Mouse (Mus musculus) forebrain, embryonic 14.5 days (tissue): ENCODE measurements around the gene Dimt1. TPM values are rescaled to one million over a fixed set of nuclear protein-coding genes. Genes with fewer than 3 reads are reported as not detected.
A peak's percentile ranks its signal among the peaks of the same experiment; 100 is the strongest.

Experiments used
- ATAC-seq: fragments of 200-750 bp; cut with Nextera tagmentation; 2 replicates; pipeline ENCODE4 v1.8.0; 2017; ENCODE audit warnings: mild to moderate bottlenecking, moderate library complexity
- DNase-seq: peaks from one replicate; pipeline ENCODE4 v3.0.0-alpha.2; 2015; ENCODE audit warnings: low spot score
- H3K27ac ChIP-seq: fragments of 300-500 bp; sonication (generic); 2 replicates; pipeline ENCODE4 v1.5.1; 2014; ENCODE audit warnings: low read depth, mild to moderate bottlenecking, control low read depth, low read length, moderate library complexity
- H3K27me3 ChIP-seq: fragments of 300-500 bp; sonication (generic); replicated peaks from 2 replicates; pipeline ENCODE4 v1.6.1; 2014; ENCODE audit warnings: low read length, control low read depth, mixed read lengths; ENCODE audit not compliant: control insufficient read depth, insufficient read depth
- H3K36me3 ChIP-seq: fragments of 300-500 bp; sonication (generic); 2 replicates; pipeline ENCODE4 v1.6.1; 2014; ENCODE audit warnings: low read length, control low read depth; ENCODE audit not compliant: control insufficient read depth, insufficient read depth
- H3K4me1 ChIP-seq: fragments of 300-500 bp; sonication (generic); 2 replicates; pipeline ENCODE4 v1.6.1; 2014; ENCODE audit warnings: antibody characterized with exemption, low read length, control low read depth; ENCODE audit not compliant: control insufficient read depth, insufficient read depth
- H3K4me2 ChIP-seq: fragments of 300-500 bp; sonication (generic); 2 replicates; pipeline ENCODE4 v1.6.1; 2014; ENCODE audit warnings: mild to moderate bottlenecking, control low read depth, low read length
- H3K4me3 ChIP-seq: fragments of 300-500 bp; sonication (generic); 2 replicates; pipeline ENCODE4 v1.5.1; 2014; ENCODE audit warnings: low read depth, low read length, control low read depth
- H3K9ac ChIP-seq: fragments of 300-500 bp; sonication (generic); 2 replicates; pipeline ENCODE4 v1.6.1; 2014; ENCODE audit warnings: mild to moderate bottlenecking, low read length, control low read depth, moderate library complexity
- H3K9me3 ChIP-seq: fragments of 300-500 bp; sonication (generic); replicated peaks from 2 replicates; pipeline ENCODE4 v1.6.1; 2016; ENCODE audit warnings: low read length, control low read depth, mixed read lengths; ENCODE audit not compliant: control insufficient read depth
- WGBS: fragments of 180-500 bp; shearing (Covaris S2); extraction: QIAGEN DNeasy Blood & Tissue Kit; methylation state at CpG from one replicate; pipeline ENCODE4 v1.1.7; 2014; 5-methylcytosine and 5-hydroxymethylcytosine counted together
- polyA plus RNA-seq: library from polyadenylated mRNA; unstranded; fragments of >200 nt; fragmentation: Nextera tagmentation; extraction: Ambion mirVana; gene quantifications from 2 replicates; pipeline ENCODE4 v1.2.1, GENCODE M21; 2014

Dimt1 gene
- polyA plus RNA-seq, 1 experiment from 2014 or later: 47.6 TPM

- Histone ChIP-seq H3K9ac (no peak overlapping the region), H3K4me2 (no peak overlapping the region), H3K27me3 (no peaks in the 10 kb centered on the region), H3K4me1 (no peaks in the 10 kb centered on the region), H3K36me3 (peaks cover 13% of the 10 kb centered on the region; the same call in 1 of the 2 replicates), H3K9me3 (peaks cover 6% of the 10 kb centered on the region; the same call in 1 of the 2 replicates), H3K4me3 (no peak overlapping the region), H3K27ac (no peak overlapping the region)
- WGBS: 98% methylated on average over 4 of the region's 4 CpGs
- ATAC-seq (no peak), DNase-seq (no peak)
Measured at GRCm38 (mm10) chr13:106928296-106928695, 18.6 kb upstream of the Dimt1 start.

- Histone ChIP-seq H3K9ac (no peak overlapping the region), H3K36me3 (peaks cover 9% of the 10 kb centered on the region; the same call in 1 of the 2 replicates), H3K4me3 (no peak overlapping the region), H3K9me3 (peaks cover 6% of the 10 kb centered on the region; the same call in 1 of the 2 replicates), H3K27me3 (no peaks in the 10 kb centered on the region), H3K4me2 (no peak overlapping the region), H3K4me1 (no peaks in the 10 kb centered on the region), H3K27ac (no peak overlapping the region)
- DNase-seq (no peak), ATAC-seq (no peak)
- 93% methylated on average over 2 of the region's 2 CpGs for WGBS
Measured at GRCm38 (mm10) chr13:106929201-106929600, 17.7 kb upstream of the Dimt1 start.

- ATAC-seq: no peak
- Histone ChIP-seq H3K4me1 (peaks cover 5% of the 10 kb centered on the region), H3K4me2 (peak overlapping the region; percentile 74), H3K27me3 (no peaks in the 10 kb centered on the region), H3K27ac (peak overlapping the region; percentile 78; the same call in 1 of the 2 replicates), H3K4me3 (peak overlapping the region; percentile 96), H3K36me3 (no peaks in the 10 kb centered on the region), H3K9me3 (no peaks in the 10 kb centered on the region), H3K9ac (peak overlapping the region; percentile 87)
- WGBS: 10% methylated on average over 9 of the region's 9 CpGs
- DNase-seq: no peak
Measured at GRCm38 (mm10) chr13:106935871-106936255, 11.1 kb upstream of the Dimt1 start.

GRCm38 (mm10) chr13:106936256-106937137 is 10.4 kb upstream of the Dimt1 start, which contains the start of gene Ipo11:
TSS of gene Ipo11 (minus strand) at chr13:106936958.
- no peaks in the 10 kb centered on the region for H3K36me3 ChIP-seq
- H3K27ac ChIP-seq: peak within 1 kb of the TSS; percentile 78
- ATAC-seq: peak; percentile 97
- H3K4me3 ChIP-seq: peak within 1 kb of the TSS; percentile 96
- no peaks in the 10 kb centered on the region for H3K9me3 ChIP-seq
- WGBS: under 1% methylated on average over 84 of the region's 84 CpGs
- peaks cover 5% of the 10 kb centered on the region for H3K4me1 ChIP-seq
- H3K4me2 ChIP-seq: peak within 1 kb of the TSS; percentile 74
- DNase-seq: peak; percentile 99
- peak within 1 kb of the TSS; percentile 87 for H3K9ac ChIP-seq
- H3K27me3 ChIP-seq: no peaks in the 10 kb centered on the region

- ATAC-seq (no peak), DNase-seq (no peak)
- no peak overlapping the region for H3K27ac ChIP-seq
- WGBS: 29% methylated on average over 7 of the region's 7 CpGs
- H3K4me3 ChIP-seq: peak overlapping the region; percentile 96
- H3K36me3 ChIP-seq: no peaks in the 10 kb centered on the region
- H3K9me3 ChIP-seq: no peaks in the 10 kb centered on the region
- peaks cover 5% of the 10 kb centered on the region for H3K4me1 ChIP-seq
- no peak overlapping the region for H3K9ac ChIP-seq
- H3K27me3 ChIP-seq: no peaks in the 10 kb centered on the region
- H3K4me2 ChIP-seq: peak overlapping the region; percentile 74
Measured at GRCm38 (mm10) chr13:106937138-106937472, 9.8 kb upstream of the Dimt1 start.

GRCm38 (mm10) chr13:106941211-106941976 is 5.5 kb upstream of the Dimt1 start:
- H3K4me3 ChIP-seq: no peak overlapping the region
- 26% methylated on average over 7 of the region's 7 CpGs for WGBS

GRCm38 (mm10) chr13:106942721-106943120 is 4.2 kb upstream of the Dimt1 start:
- Histone ChIP-seq H3K9me3 (no peaks in the 10 kb centered on the region), H3K36me3 (no peaks in the 10 kb centered on the region), H3K27me3 (no peaks in the 10 kb centered on the region), H3K27ac (no peak overlapping the region), H3K4me3 (no peak overlapping the region), H3K4me2 (no peak overlapping the region), H3K4me1 (peaks cover 2% of the 10 kb centered on the region), H3K9ac (no peak overlapping the region)
- DNase-seq (no peak), ATAC-seq (no peak)
- 93% methylated on average over 1 of the region's 1 CpGs for WGBS

More at GRCm38 (mm10) chr13:106941211-106941976, 5.5 kb upstream of the Dimt1 start:
- peak; percentile 66 for DNase-seq
- Histone ChIP-seq H3K4me1 (no peaks in the 10 kb centered on the region), H3K36me3 (no peaks in the 10 kb centered on the region), H3K4me2 (peak overlapping the region; percentile 28; the same call in 1 of the 2 replicates), H3K27ac (no peak overlapping the region), H3K9me3 (no peaks in the 10 kb centered on the region), H3K27me3 (no peaks in the 10 kb centered on the region), H3K9ac (no peak overlapping the region)
- ATAC-seq: 0 out of 2 replicates have a peak, but pooled peaks have one; percentile 9

- Histone ChIP-seq H3K4me2 (no peak overlapping the region), H3K4me1 (peaks cover 9% of the 10 kb centered on the region), H3K36me3 (peaks cover 11% of the 10 kb centered on the region), H3K27me3 (no peaks in the 10 kb centered on the region), H3K9me3 (no peaks in the 10 kb centered on the region), H3K4me3 (no peak overlapping the region), H3K9ac (no peak overlapping the region), H3K27ac (no peak overlapping the region)
- DNase-seq (no peak), ATAC-seq (no peak)
- 86% methylated on average over 9 of the region's 9 CpGs for WGBS
Measured at GRCm38 (mm10) chr13:106945518-106945917, 1.4 kb upstream of the Dimt1 start.
